Mouse (Mus musculus): ENCODE results near the gene Hspa12a. TPM values are rescaled to one million over a fixed set of nuclear protein-coding genes. Genes with fewer than 3 reads are reported as not detected.

Hspa12a gene
- polyA plus RNA-seq, 1 experiment from 2014 or later: 12.4 TPM

GRCm38 (mm10) chr19:58873536-58873935, 69.9 kb downstream of the Hspa12a start:
- H3K4me2 ChIP-seq: no peak overlapping the region
- H3K27ac ChIP-seq: no peak overlapping the region
- no peak overlapping the region for H3K9ac ChIP-seq
- H3K4me1 ChIP-seq (replicated peaks): peaks cover 9% of the 10 kb centered on the region
- H3K27me3 ChIP-seq: no peaks in the 10 kb centered on the region
- no peak for ATAC-seq (replicated peaks; ENCODE audit: insufficient number of reproducible peaks, insufficient read depth, low FRiP score, low read depth)
- H3K36me3 ChIP-seq: no peaks in the 10 kb centered on the region
- H3K4me3 ChIP-seq: no peak overlapping the region
- WGBS: 43% methylated on average over 3 of the region's 3 CpGs
- no peaks in the 10 kb centered on the region for H3K9me3 ChIP-seq (replicated peaks)

- H3K4me3 ChIP-seq: no peak overlapping the region
- H3K27me3 ChIP-seq: no peaks in the 10 kb centered on the region
- no peaks in the 10 kb centered on the region for H3K9me3 ChIP-seq (replicated peaks)
- no peak overlapping the region for H3K27ac ChIP-seq
- ATAC-seq (replicated peaks; ENCODE audit: insufficient number of reproducible peaks, insufficient read depth, low FRiP score, low read depth): no peak
- H3K4me1 ChIP-seq (replicated peaks): peaks cover 4% of the 10 kb centered on the region
- H3K9ac ChIP-seq: no peak overlapping the region
- H3K4me2 ChIP-seq: no peak overlapping the region
- H3K36me3 ChIP-seq: no peaks in the 10 kb centered on the region
- 52% methylated on average over 11 of the region's 11 CpGs for WGBS
Observed at GRCm38 (mm10) chr19:58872381-58873259, 70.8 kb downstream of the Hspa12a start.

GRCm38 (mm10) chr19:58871878-58872277, 71.6 kb downstream of the Hspa12a start:
- Histone ChIP-seq H3K9ac (no peak overlapping the region), H3K9me3 (replicated peaks) (no peaks in the 10 kb centered on the region), H3K4me3 (no peak overlapping the region), H3K27ac (no peak overlapping the region), H3K4me2 (no peak overlapping the region), H3K4me1 (replicated peaks) (peaks cover 4% of the 10 kb centered on the region), H3K36me3 (no peaks in the 10 kb centered on the region), H3K27me3 (no peaks in the 10 kb centered on the region)
- ATAC-seq (replicated peaks; ENCODE audit: insufficient number of reproducible peaks, insufficient read depth, low FRiP score, low read depth): no peak
- WGBS: 64% methylated on average over 6 of the region's 6 CpGs

- H3K36me3 ChIP-seq: no peaks in the 10 kb centered on the region
- H3K4me1 ChIP-seq (replicated peaks): peaks cover 4% of the 10 kb centered on the region; the same call in 1 of the 2 replicates
- H3K4me2 ChIP-seq: no peak overlapping the region
- H3K9me3 ChIP-seq (replicated peaks): no peaks in the 10 kb centered on the region
- no peak overlapping the region for H3K27ac ChIP-seq
- H3K27me3 ChIP-seq: 0 out of 2 replicates have a peak, but pooled peaks cover 3% of the 10 kb centered on the region
- no peak for ATAC-seq (replicated peaks; ENCODE audit: insufficient number of reproducible peaks, insufficient read depth, low FRiP score, low read depth)
- H3K4me3 ChIP-seq: no peak overlapping the region
- no peak overlapping the region for H3K9ac ChIP-seq
- WGBS: 37% methylated on average over 4 of the region's 4 CpGs
Observed at GRCm38 (mm10) chr19:58866651-58867050, 76.8 kb downstream of the Hspa12a start.

GRCm38 (mm10) chr19:58865224-58865623, 78.2 kb downstream of the Hspa12a start:
- Histone ChIP-seq H3K27ac (no peak overlapping the region), H3K4me2 (no peak overlapping the region), H3K36me3 (no peaks in the 10 kb centered on the region), H3K4me1 (replicated peaks) (peaks cover 14% of the 10 kb centered on the region), H3K9me3 (replicated peaks) (no peaks in the 10 kb centered on the region), H3K4me3 (no peak overlapping the region), H3K27me3 (0 out of 2 replicates have a peak, but pooled peaks cover 3% of the 10 kb centered on the region), H3K9ac (no peak overlapping the region)
- WGBS: 45% methylated on average over 5 of the region's 5 CpGs
- no peak for ATAC-seq (replicated peaks; ENCODE audit: insufficient number of reproducible peaks, insufficient read depth, low FRiP score, low read depth)

- ATAC-seq (replicated peaks; ENCODE audit: insufficient number of reproducible peaks, insufficient read depth, low FRiP score, low read depth): no peak
- Histone ChIP-seq H3K27ac (no peak overlapping the region), H3K27me3 (0 out of 2 replicates have a peak, but pooled peaks cover 7% of the 10 kb centered on the region), H3K9ac (no peak overlapping the region), H3K9me3 (replicated peaks) (no peaks in the 10 kb centered on the region), H3K4me3 (no peak overlapping the region), H3K4me2 (no peak overlapping the region), H3K4me1 (replicated peaks) (peaks cover 24% of the 10 kb centered on the region), H3K36me3 (no peaks in the 10 kb centered on the region)
- 86% methylated on average over 1 of the region's 1 CpGs for WGBS
Observed at GRCm38 (mm10) chr19:58864006-58864573, 79.4 kb downstream of the Hspa12a start.

- Histone ChIP-seq H3K9me3 (replicated peaks) (no peaks in the 10 kb centered on the region), H3K4me2 (peak overlapping the region; percentile 91), H3K9ac (peak overlapping the region; percentile 59), H3K27me3 (0 out of 2 replicates have a peak, but pooled peaks cover 7% of the 10 kb centered on the region), H3K27ac (peak overlapping the region; percentile 48; the same call in 1 of the 2 replicates), H3K4me1 (replicated peaks) (peaks cover 25% of the 10 kb centered on the region), H3K4me3 (peak overlapping the region; percentile 61), H3K36me3 (no peaks in the 10 kb centered on the region)
- WGBS: 28% methylated on average over 10 of the region's 12 CpGs
- ATAC-seq (replicated peaks; ENCODE audit: insufficient number of reproducible peaks, insufficient read depth, low FRiP score, low read depth): no peak
Observed at GRCm38 (mm10) chr19:58861174-58861760, 82.2 kb downstream of the Hspa12a start.

- Histone ChIP-seq H3K36me3 (no peaks in the 10 kb centered on the region), H3K27ac (peak overlapping the region; percentile 48; the same call in 1 of the 2 replicates), H3K4me2 (peak overlapping the region; percentile 91), H3K9me3 (replicated peaks) (no peaks in the 10 kb centered on the region), H3K4me3 (peak overlapping the region; percentile 61), H3K4me1 (replicated peaks) (peaks cover 31% of the 10 kb centered on the region), H3K9ac (peak overlapping the region; percentile 59), H3K27me3 (0 out of 2 replicates have a peak, but pooled peaks cover 3% of the 10 kb centered on the region)
- peak; percentile 92 for ATAC-seq (replicated peaks; ENCODE audit: insufficient number of reproducible peaks, insufficient read depth, low FRiP score, low read depth)
- 1% methylated on average over 45 of the region's 46 CpGs for WGBS
Observed at GRCm38 (mm10) chr19:58860255-58861173, 82.9 kb downstream of the Hspa12a start.

GRCm38 (mm10) chr19:58859831-58860254, 83.6 kb downstream of the Hspa12a start:
- Histone ChIP-seq H3K4me1 (replicated peaks) (peaks cover 31% of the 10 kb centered on the region), H3K27ac (no peak overlapping the region), H3K4me2 (peak overlapping the region; percentile 91), H3K27me3 (0 out of 2 replicates have a peak, but pooled peaks cover 3% of the 10 kb centered on the region), H3K9ac (peak overlapping the region; percentile 59), H3K4me3 (peak overlapping the region; percentile 61), H3K36me3 (no peaks in the 10 kb centered on the region), H3K9me3 (replicated peaks) (no peaks in the 10 kb centered on the region)
- no peak for ATAC-seq (replicated peaks; ENCODE audit: insufficient number of reproducible peaks, insufficient read depth, low FRiP score, low read depth)
- WGBS: 7% methylated on average over 14 of the region's 14 CpGs

GRCm38 (mm10) chr19:58859357-58859756, 84.1 kb downstream of the Hspa12a start:
- Histone ChIP-seq H3K36me3 (no peaks in the 10 kb centered on the region), H3K27me3 (0 out of 2 replicates have a peak, but pooled peaks cover 3% of the 10 kb centered on the region), H3K4me2 (peak overlapping the region; percentile 91), H3K9me3 (replicated peaks) (no peaks in the 10 kb centered on the region), H3K4me3 (peak overlapping the region; percentile 61), H3K4me1 (replicated peaks) (peaks cover 34% of the 10 kb centered on the region), H3K27ac (no peak overlapping the region), H3K9ac (no peak overlapping the region)
- no peak for ATAC-seq (replicated peaks; ENCODE audit: insufficient number of reproducible peaks, insufficient read depth, low FRiP score, low read depth)
- WGBS: 30% methylated on average over 6 of the region's 6 CpGs

Data from heart, embryonic 15.5 days (tissue).